Mouse (Mus musculus): ENCODE data around the gene Krt31. TPM values are rescaled to one million over a fixed set of nuclear protein-coding genes. Genes with fewer than 3 reads are reported as not detected.

The Krt31 gene
- polyA plus RNA-seq, 1 experiment from 2014 or later = 0.81 TPM

- H3K27ac ChIP-seq (ENCODE audit: low read length) = no peak overlapping the region
- H3K9me3 ChIP-seq (replicated peaks; ENCODE audit: control insufficient read depth, low read length) = no peaks in the 10 kb centered on the region
- no peaks in the 10 kb centered on the region for H3K36me3 ChIP-seq (ENCODE audit: control insufficient read depth, insufficient read depth, low read length)
- no peak for ATAC-seq (ENCODE audit: insufficient read depth, low FRiP score)
- H3K4me1 ChIP-seq (ENCODE audit: control insufficient read depth, insufficient read depth, low read length) = no peaks in the 10 kb centered on the region
- 74% methylated on average over 8 of the region's 8 CpGs for WGBS
- H3K9ac ChIP-seq (ENCODE audit: low read length) = no peak overlapping the region
- no peaks in the 10 kb centered on the region for H3K27me3 ChIP-seq (ENCODE audit: control insufficient read depth, insufficient read depth, low read length)
- H3K4me2 ChIP-seq (ENCODE audit: low read depth, low read length) = no peak overlapping the region
- no peak overlapping the region for H3K4me3 ChIP-seq (replicated peaks; ENCODE audit: low read length)
Measured at GRCm38 (mm10) chr11:100058875-100059274, 8.5 kb upstream of the Krt31 start.

- H3K27ac ChIP-seq (ENCODE audit: low read length) = peak overlapping the region; percentile 68
- peak; percentile 69; the same call in 1 of the 2 replicates for ATAC-seq (ENCODE audit: insufficient read depth, low FRiP score)
Measured at GRCm38 (mm10) chr11:100055686-100056655, 5.6 kb upstream of the Krt31 start.

GRCm38 (mm10) chr11:100047193-100047592, 3.2 kb downstream of the Krt31 start:
- Histone ChIP-seq H3K9ac (ENCODE audit: low read length) (no peak overlapping the region), H3K4me2 (ENCODE audit: low read depth, low read length) (no peak overlapping the region), H3K27me3 (ENCODE audit: control insufficient read depth, insufficient read depth, low read length) (no peaks in the 10 kb centered on the region), H3K27ac (ENCODE audit: low read length) (no peak overlapping the region), H3K36me3 (ENCODE audit: control insufficient read depth, insufficient read depth, low read length) (no peaks in the 10 kb centered on the region), H3K4me3 (replicated peaks; ENCODE audit: low read length) (no peak overlapping the region), H3K9me3 (replicated peaks; ENCODE audit: control insufficient read depth, low read length) (no peaks in the 10 kb centered on the region), H3K4me1 (ENCODE audit: control insufficient read depth, insufficient read depth, low read length) (no peaks in the 10 kb centered on the region)
- 68% methylated on average over 2 of the region's 2 CpGs for WGBS
- no peak for ATAC-seq (ENCODE audit: insufficient read depth, low FRiP score)

More at GRCm38 (mm10) chr11:100055686-100056655, 5.6 kb upstream of the Krt31 start:
- Histone ChIP-seq H3K9me3 (replicated peaks; ENCODE audit: control insufficient read depth, low read length) (no peaks in the 10 kb centered on the region), H3K27me3 (ENCODE audit: control insufficient read depth, insufficient read depth, low read length) (no peaks in the 10 kb centered on the region; the same call in 1 of the 2 replicates), H3K4me2 (ENCODE audit: low read depth, low read length) (no peak overlapping the region), H3K9ac (ENCODE audit: low read length) (no peak overlapping the region), H3K36me3 (ENCODE audit: control insufficient read depth, insufficient read depth, low read length) (no peaks in the 10 kb centered on the region), H3K4me3 (replicated peaks; ENCODE audit: low read length) (no peak overlapping the region), H3K4me1 (ENCODE audit: control insufficient read depth, insufficient read depth, low read length) (no peaks in the 10 kb centered on the region)
- WGBS = 54% methylated on average over 9 of the region's 9 CpGs

GRCm38 (mm10) chr11:100046303-100046866, 4.0 kb downstream of the Krt31 start:
- WGBS = 65% methylated on average over 6 of the region's 6 CpGs
- Histone ChIP-seq H3K36me3 (ENCODE audit: control insufficient read depth, insufficient read depth, low read length) (no peaks in the 10 kb centered on the region), H3K27ac (ENCODE audit: low read length) (no peak overlapping the region), H3K9ac (ENCODE audit: low read length) (no peak overlapping the region), H3K4me1 (ENCODE audit: control insufficient read depth, insufficient read depth, low read length) (no peaks in the 10 kb centered on the region), H3K4me2 (ENCODE audit: low read depth, low read length) (no peak overlapping the region), H3K4me3 (replicated peaks; ENCODE audit: low read length) (no peak overlapping the region), H3K27me3 (ENCODE audit: control insufficient read depth, insufficient read depth, low read length) (no peaks in the 10 kb centered on the region), H3K9me3 (replicated peaks; ENCODE audit: control insufficient read depth, low read length) (no peaks in the 10 kb centered on the region)
- ATAC-seq (ENCODE audit: insufficient read depth, low FRiP score) = no peak

GRCm38 (mm10) chr11:100041454-100041853, 8.9 kb downstream of the Krt31 start, which contains the start of gene Krt34:
Gene Krt34, minus strand, starts transcription at chr11:100041554.
- 88% methylated on average over 6 of the region's 6 CpGs for WGBS
- Histone ChIP-seq H3K27me3 (ENCODE audit: control insufficient read depth, insufficient read depth, low read length) (no peaks in the 10 kb centered on the region), H3K4me1 (ENCODE audit: control insufficient read depth, insufficient read depth, low read length) (no peaks in the 10 kb centered on the region), H3K36me3 (ENCODE audit: control insufficient read depth, insufficient read depth, low read length) (no peaks in the 10 kb centered on the region), H3K9me3 (replicated peaks; ENCODE audit: control insufficient read depth, low read length) (no peaks in the 10 kb centered on the region), H3K4me2 (ENCODE audit: low read depth, low read length) (no peak within 1 kb of the TSS), H3K4me3 (replicated peaks; ENCODE audit: low read length) (no peak within 1 kb of the TSS), H3K27ac (ENCODE audit: low read length) (no peak within 1 kb of the TSS), H3K9ac (ENCODE audit: low read length) (no peak within 1 kb of the TSS)
- no peak for ATAC-seq (ENCODE audit: insufficient read depth, low FRiP score)

- Histone ChIP-seq H3K4me2 (ENCODE audit: low read depth, low read length) (no peak within 1 kb of the TSS), H3K9me3 (replicated peaks; ENCODE audit: control insufficient read depth, low read length) (no peaks in the 10 kb centered on the region), H3K9ac (ENCODE audit: low read length) (no peak within 1 kb of the TSS), H3K27ac (ENCODE audit: low read length) (no peak within 1 kb of the TSS), H3K36me3 (ENCODE audit: control insufficient read depth, insufficient read depth, low read length) (no peaks in the 10 kb centered on the region), H3K27me3 (ENCODE audit: control insufficient read depth, insufficient read depth, low read length) (no peaks in the 10 kb centered on the region), H3K4me1 (ENCODE audit: control insufficient read depth, insufficient read depth, low read length) (no peaks in the 10 kb centered on the region), H3K4me3 (replicated peaks; ENCODE audit: low read length) (no peak within 1 kb of the TSS)
- ATAC-seq (ENCODE audit: insufficient read depth, low FRiP score) = no peak
- WGBS = 86% methylated on average over 6 of the region's 6 CpGs
Measured at GRCm38 (mm10) chr11:100029768-100030167, 20.6 kb downstream of the Krt31 start, which contains the start of gene Krt33b. Gene Krt33b, minus strand, starts transcription at chr11:100029868.

- Histone ChIP-seq H3K27ac (ENCODE audit: low read length) (no peak overlapping the region), H3K9me3 (replicated peaks; ENCODE audit: control insufficient read depth, low read length) (no peaks in the 10 kb centered on the region), H3K36me3 (ENCODE audit: control insufficient read depth, insufficient read depth, low read length) (no peaks in the 10 kb centered on the region), H3K9ac (ENCODE audit: low read length) (no peak overlapping the region), H3K27me3 (ENCODE audit: control insufficient read depth, insufficient read depth, low read length) (no peaks in the 10 kb centered on the region), H3K4me1 (ENCODE audit: control insufficient read depth, insufficient read depth, low read length) (no peaks in the 10 kb centered on the region), H3K4me3 (replicated peaks; ENCODE audit: low read length) (no peak overlapping the region), H3K4me2 (ENCODE audit: low read depth, low read length) (no peak overlapping the region)
- 68% methylated on average over 5 of the region's 5 CpGs for WGBS
- ATAC-seq (ENCODE audit: insufficient read depth, low FRiP score) = no peak
Measured at GRCm38 (mm10) chr11:100021438-100021837, 28.9 kb downstream of the Krt31 start.

GRCm38 (mm10) chr11:100019466-100019865, 30.9 kb downstream of the Krt31 start:
- no peak overlapping the region for H3K4me2 ChIP-seq (ENCODE audit: low read depth, low read length)
- H3K27ac ChIP-seq (ENCODE audit: low read length) = no peak overlapping the region
- H3K36me3 ChIP-seq (ENCODE audit: control insufficient read depth, insufficient read depth, low read length) = no peaks in the 10 kb centered on the region
- no peak for ATAC-seq (ENCODE audit: insufficient read depth, low FRiP score)
- no peak overlapping the region for H3K9ac ChIP-seq (ENCODE audit: low read length)
- no peaks in the 10 kb centered on the region for H3K27me3 ChIP-seq (ENCODE audit: control insufficient read depth, insufficient read depth, low read length)
- 68% methylated on average over 1 of the region's 1 CpGs for WGBS
- 0 out of 2 replicates have a peak, but pooled peaks cover 2% of the 10 kb centered on the region for H3K4me1 ChIP-seq (ENCODE audit: control insufficient read depth, insufficient read depth, low read length)
- H3K4me3 ChIP-seq (replicated peaks; ENCODE audit: low read length) = no peak overlapping the region
- no peaks in the 10 kb centered on the region for H3K9me3 ChIP-seq (replicated peaks; ENCODE audit: control insufficient read depth, low read length)

- H3K4me2 ChIP-seq (ENCODE audit: low read depth, low read length) = no peak within 1 kb of the TSS
- 65% methylated on average over 4 of the region's 4 CpGs for WGBS
- H3K27ac ChIP-seq (ENCODE audit: low read length) = no peak within 1 kb of the TSS
- H3K9ac ChIP-seq (ENCODE audit: low read length) = no peak within 1 kb of the TSS
- no peak within 1 kb of the TSS for H3K4me3 ChIP-seq (replicated peaks; ENCODE audit: low read length)
- H3K36me3 ChIP-seq (ENCODE audit: control insufficient read depth, insufficient read depth, low read length) = no peaks in the 10 kb centered on the region
- H3K27me3 ChIP-seq (ENCODE audit: control insufficient read depth, insufficient read depth, low read length) = no peaks in the 10 kb centered on the region
- 0 out of 2 replicates have a peak, but pooled peaks cover 3% of the 10 kb centered on the region for H3K4me1 ChIP-seq (ENCODE audit: control insufficient read depth, insufficient read depth, low read length)
- H3K9me3 ChIP-seq (replicated peaks; ENCODE audit: control insufficient read depth, low read length) = no peaks in the 10 kb centered on the region
- ATAC-seq (ENCODE audit: insufficient read depth, low FRiP score) = no peak
Measured at GRCm38 (mm10) chr11:100016112-100016511, 34.2 kb downstream of the Krt31 start, which contains the start of gene Krt33a. Gene Krt33a, minus strand, starts transcription at chr11:100016212.
